Mouse (Mus musculus) T-helper 17 cell (primary cell): ENCODE measurements around the gene Vwa5b2.

ENCODE experiments used
- in situ Hi-C, 2 experiments: fragments of 300-600 bp; cut with MboI, MseI; formaldehyde crosslinking; loops; 1 replicate in 1 of 2; 2 replicates in 1 of 2; pipeline ENCODE4 v1.15.1; 2025; ENCODE audit warnings: high pct_unique_total_duplicates in 2 of 2

Gene Vwa5b2

DNA sequence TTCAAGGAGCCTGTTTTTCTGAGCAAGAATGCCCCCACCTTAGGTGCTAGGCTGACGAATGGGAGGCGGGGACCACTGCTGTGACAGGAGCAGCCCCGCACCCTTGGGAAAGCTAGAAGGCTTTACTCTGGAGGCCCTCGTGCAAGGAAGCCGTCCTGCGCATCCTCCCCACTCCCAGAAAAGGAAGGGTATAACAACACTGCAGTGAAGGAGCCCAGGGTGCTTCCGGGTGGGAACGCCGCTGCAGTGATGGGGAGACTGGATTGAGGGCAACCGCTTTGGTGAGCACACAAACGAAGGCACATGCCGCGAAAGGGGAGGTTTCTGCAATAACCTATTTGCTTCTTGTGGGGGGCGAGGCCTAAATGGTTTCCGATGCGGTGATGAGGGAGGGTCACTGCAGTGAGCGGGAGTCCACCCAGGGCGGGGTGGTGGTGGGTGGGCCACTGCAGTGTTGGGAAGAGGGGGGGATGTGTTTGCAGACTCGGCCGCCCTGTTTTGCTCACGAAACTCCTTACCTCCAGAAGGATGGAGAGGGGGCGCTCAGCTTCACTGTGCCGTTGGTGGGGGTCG, at the start of gene Vwa5b2:
TSS of gene Vwa5b2 (plus strand) at position 106 of the 573 bp plus-strand sequence.
- in situ Hi-C loops: no loop called here

DNA sequence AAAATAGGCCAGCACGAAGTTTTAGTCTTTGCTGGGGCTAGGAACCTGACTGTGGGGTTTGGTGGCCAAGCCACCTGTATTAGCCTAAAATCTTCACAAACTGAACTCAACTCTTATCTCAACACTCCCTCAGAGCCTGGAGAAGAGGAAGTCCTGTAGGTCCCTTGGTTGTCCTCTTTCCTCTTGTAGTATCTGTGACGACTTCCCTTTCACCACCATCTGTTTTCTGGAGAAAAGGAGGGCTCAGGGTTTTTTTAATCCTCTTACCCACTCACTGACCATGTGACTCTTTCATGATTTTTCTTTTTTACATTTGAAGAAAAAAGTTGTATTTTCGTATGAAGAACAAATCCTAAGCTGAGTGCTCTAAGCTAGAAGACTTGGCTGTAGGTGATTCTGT, 49.6 kb upstream of the Vwa5b2 start:
- in situ Hi-C loops: loop anchor here (10.0 kb wide), 2 partner anchors 135 to 575 kb away; no protein-coding TSS in a partner anchor

DNA sequence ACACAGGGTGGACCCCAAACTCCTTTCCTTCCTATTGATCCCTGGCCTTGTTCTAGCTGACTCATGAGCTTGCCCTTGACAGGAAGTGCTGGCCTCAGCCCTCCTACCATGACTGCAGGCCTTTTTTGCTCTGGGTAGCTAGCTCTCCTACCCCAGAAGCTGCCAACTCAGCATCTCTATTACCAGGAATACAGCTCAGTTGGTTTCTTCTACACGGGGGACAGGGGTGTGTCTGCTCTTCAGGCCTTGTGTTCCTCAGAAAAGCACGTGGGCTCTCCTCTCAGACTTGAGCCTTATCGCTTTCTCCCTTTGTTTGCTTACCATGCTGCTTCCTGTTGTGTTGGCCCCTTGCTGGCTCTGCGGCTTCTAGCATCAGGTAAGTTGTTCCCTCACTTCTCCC, 48.8 kb upstream of the Vwa5b2 start:
- in situ Hi-C loops: loop anchor here (10.0 kb wide), 2 partner anchors 134 to 576 kb away; no protein-coding TSS in a partner anchor

DNA sequence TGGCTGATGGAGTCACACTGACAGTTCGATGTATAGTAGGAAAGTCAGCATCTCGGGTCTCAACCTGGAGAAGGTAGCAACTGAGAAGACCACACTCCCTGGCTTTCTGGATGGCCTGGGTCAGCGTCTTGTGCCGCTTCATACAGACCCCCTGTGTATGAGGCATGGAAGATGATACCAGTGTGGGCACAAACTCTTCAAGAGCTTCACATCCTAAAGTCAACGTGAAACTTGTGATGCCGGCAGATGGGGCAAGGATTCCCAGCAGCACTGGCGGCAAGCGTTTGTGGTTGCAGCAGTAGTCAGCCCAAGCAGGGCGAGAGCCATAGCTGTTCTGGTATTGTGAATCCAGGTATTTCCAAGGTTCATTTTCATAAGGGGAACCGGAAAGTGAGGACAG, 43.6 kb upstream of the Vwa5b2 start:
- in situ Hi-C loops: loop anchor here (5.0 to 10.0 kb wide), 4 partner anchors 38 to 581 kb away; no protein-coding TSS in a partner anchor

DNA sequence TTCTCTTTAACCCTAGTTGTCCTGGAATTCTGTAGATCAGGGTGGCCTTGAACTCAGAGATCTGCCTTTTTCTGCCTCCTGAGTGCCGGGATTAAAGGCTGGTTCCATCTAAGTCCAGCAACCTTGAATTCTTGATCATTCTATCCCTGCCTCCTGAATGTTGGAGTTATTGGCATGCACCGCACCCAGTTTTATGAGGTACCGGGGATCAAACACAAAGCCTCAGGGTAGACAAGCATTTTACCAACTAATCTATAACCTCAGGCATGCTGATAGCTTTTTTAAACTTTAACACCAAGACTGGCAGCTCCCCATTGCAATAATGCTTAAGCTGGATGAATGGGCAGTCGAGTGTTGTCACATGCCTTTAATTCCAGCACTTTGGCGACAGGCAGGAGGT, 41.8 kb upstream of the Vwa5b2 start:
- in situ Hi-C loops: loop anchor here (5.0 to 10.0 kb wide), 4 partner anchors 40 to 583 kb away; no protein-coding TSS in a partner anchor

DNA sequence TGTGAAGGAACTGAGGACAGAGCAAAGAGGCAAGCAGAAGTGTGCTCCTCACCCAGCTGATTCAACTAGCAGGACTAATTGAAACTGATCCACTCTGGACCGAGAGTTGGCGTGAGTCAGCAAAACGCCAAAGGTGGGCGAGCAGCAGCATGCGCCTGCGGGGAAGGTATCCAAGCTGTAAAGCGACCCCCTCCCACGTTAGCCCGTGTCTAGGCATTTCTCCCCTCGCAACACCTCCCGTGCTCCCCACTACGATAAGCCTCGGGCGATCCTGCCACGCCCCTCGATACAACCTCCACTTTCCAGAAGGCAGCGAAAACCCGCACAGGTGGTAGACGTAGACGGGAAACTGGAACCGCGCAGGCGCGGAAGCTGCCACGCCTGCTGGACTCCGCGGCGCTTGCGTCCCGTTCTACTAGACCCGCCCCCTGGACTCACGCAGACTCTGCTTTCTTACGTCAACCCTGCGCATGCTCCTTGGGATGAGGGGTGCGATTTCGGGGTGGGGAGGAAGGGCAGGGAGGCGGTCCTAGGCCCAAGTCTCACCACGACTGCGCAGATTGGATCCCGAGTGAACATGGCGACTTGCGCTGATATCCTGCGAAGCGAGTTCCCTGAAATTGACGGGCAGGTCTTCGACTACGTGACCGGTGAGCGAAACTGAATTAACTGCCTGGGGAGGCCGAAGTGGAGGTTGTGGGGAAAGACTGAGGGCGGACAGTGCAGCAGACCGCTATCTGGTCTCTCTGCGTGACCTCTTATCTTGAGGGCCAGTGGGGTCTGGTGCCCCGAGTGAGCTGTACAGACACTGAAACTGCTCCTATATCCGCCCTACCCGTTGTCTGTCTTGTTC, 40.9 kb upstream of the Vwa5b2 start, which contains the start of gene Abcf3:
TSS of gene Abcf3 (plus strand) at position 482 of the 853 bp plus-strand sequence.
- in situ Hi-C loops: loop anchor here (5.0 to 10.0 kb wide), 4 partner anchors 41 to 584 kb away; no protein-coding TSS in a partner anchor

DNA sequence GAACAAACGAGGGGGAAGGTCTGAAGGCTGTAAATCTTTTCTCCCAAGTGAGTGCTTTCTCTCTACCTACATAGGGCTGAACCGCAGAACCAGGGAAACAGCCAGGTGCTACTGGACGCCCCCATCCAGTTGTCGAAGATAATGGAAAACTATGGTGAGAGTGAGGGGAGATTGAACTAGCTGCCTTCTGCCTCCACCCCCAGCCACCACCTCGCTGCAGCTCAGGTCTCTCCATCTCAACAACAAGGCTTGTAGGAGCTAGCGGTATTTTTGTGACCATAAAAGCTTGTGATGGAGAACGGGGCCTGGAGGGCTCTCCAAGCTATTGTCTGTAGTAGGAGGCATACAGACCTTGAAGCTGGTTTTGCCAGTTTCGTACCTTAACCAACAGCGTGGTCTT, 40.1 kb upstream of the Vwa5b2 start:
- in situ Hi-C loops: loop anchor here (5.0 to 10.0 kb wide), 4 partner anchors 42 to 584 kb away; no protein-coding TSS in a partner anchor

DNA sequence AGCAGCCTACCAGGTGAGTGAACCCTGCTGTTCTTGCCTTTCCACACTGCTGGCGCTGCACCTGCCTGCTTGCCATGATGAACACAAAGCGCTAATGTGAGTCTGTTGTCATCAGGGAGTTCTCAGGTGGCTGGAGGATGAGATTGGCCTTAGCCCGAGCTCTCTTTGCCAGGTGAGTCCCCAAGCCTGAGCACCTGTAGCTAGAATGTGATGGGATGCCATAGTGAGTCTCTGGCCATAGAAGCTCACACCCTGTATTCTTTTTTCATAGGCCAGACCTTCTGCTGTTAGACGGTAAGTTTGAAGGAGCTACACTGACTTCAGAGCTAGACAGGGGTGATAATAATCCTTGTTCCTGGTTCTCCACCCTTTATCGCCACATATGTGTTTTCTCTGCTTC, 37.6 kb upstream of the Vwa5b2 start:
- in situ Hi-C loops: no loop called here

DNA sequence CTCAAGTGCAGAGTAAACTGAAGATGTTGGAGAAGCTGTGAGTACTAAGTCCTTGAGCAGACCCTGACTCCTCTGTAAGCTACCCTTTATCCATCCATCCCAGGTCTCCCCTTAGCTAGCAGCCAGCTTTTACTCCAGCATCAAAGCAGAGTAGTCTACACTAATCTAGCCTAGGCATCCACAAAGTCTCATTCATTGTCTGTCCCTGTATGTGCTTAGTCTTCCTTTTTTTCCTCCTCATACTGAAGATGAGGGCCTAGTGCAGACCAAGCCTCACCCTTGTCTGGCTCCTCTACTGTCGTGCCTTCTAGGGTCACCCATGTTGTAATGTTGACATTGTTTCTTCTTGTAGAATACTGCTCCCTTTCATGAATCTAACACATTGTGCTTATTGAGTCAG, 36.7 kb upstream of the Vwa5b2 start:
- in situ Hi-C loops: no loop called here

DNA sequence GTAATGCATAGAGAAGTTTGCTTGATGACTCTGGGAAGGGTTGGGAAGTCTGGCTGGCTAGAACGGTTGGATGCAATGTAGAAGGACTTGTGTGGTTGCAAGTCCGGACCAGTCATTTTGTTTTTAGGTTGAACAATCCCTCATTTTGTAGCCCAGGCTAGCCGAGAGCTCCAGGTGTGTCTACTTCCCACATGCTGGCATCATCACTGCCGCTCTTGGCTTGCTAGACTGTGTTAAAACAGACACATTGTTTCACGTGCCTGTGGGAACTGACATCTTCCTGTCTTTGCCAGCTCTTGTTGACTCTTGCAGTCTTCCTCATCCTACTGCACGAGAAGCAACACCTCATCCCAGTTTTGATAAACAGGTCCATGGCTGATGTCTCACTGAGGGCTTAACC, 34.3 kb upstream of the Vwa5b2 start:
- in situ Hi-C loops: no loop called here

DNA sequence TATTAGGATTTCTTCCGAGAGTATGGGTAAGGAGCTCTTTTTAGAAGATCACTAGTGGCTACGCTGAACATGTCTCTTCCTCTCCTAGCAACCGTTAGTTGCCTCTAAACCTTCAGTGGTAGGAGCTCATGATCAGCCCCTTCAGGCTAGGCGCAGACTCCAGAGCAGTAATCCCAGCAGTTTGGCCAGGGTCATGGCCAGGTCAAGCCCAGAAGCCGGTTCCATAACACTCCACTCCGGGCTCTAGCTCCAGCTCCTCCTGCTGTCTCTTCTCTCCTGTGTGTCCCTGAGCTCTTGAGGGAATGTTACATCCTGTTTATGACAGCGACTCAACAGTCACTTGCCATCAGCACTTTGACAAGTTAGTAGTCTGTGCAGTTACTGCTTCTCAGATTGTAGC, 31.9 kb upstream of the Vwa5b2 start:
- in situ Hi-C loops: no loop called here

DNA sequence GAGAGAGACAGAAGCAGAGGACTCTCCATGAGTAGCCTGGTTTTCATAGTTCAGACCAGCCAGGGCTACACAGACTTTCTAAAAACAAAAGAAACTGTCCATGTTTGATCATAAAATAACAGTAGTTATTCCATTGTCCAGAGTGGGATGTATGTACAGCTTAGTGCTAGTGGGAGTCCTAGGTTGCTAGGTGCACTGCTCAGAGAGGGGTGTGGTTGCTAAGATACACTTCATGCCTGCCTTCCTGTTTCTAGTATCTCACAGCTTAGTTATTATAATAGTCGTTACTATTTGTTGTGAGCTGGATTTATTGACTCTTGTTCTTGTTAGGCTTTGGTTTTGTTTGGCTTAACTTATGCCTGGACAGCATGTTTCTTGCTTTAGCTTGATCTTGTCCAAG, 24.2 kb upstream of the Vwa5b2 start:
- in situ Hi-C loops: loop anchor here in 1 of 2 experiments (10.0 kb wide), 1 partner anchor 500 kb away; no protein-coding TSS in a partner anchor

DNA sequence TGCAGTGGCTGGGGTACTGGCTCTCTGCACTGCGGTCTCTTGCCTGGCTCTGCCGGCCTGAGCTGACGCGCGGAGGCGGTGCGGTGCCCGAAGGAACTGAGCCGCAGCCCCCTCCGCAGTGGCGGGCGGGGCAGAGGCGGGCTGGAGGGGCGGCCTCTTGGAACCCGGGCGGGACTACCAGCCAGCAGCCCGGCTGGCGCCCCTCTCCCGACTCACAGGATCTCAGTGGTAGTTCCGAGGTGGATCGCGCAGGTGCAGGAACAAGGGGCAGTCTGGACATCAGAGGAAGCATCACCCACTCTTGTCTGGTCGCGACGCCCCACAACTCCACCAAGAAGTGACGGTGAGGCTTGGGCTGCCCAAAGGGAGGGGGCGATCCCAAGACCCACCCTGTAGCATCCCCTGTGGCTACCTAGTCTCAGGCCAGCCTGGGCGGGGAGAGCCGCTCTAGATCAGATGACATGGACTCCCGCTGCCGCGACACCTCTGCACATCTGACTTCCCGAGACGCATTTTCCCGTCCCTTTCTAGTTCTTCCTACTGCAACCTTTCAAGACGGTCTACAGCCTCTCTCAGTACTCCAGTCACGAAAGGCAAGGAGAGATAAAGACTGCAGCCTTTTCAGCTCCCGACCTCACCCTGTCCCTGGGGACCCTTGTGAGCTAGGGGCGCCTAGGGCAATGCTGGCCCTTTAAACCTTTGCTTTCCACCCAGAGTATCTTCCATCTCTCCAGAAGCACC, 838 bp downstream of the Vwa5b2 start:
- in situ Hi-C loops: no loop called here

DNA sequence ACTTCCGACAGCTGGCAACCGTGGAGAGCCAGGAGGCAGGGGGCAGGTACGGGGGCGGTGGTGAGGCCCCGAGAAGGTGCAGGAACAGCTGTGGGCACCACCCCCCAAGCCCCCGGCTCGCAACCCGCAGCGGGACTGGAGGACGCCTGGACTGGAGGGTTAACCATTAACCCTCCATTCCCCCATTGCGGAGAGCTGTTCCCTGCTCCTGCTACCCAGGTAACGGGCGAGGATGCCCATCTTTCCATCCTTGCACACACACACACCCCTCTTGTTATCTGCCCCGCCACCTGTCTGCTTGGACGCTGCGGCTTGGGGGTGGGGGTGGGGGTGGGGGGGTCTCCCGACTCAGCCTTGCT, 1.4 kb downstream of the Vwa5b2 start:
- in situ Hi-C loops: no loop called here

DNA sequence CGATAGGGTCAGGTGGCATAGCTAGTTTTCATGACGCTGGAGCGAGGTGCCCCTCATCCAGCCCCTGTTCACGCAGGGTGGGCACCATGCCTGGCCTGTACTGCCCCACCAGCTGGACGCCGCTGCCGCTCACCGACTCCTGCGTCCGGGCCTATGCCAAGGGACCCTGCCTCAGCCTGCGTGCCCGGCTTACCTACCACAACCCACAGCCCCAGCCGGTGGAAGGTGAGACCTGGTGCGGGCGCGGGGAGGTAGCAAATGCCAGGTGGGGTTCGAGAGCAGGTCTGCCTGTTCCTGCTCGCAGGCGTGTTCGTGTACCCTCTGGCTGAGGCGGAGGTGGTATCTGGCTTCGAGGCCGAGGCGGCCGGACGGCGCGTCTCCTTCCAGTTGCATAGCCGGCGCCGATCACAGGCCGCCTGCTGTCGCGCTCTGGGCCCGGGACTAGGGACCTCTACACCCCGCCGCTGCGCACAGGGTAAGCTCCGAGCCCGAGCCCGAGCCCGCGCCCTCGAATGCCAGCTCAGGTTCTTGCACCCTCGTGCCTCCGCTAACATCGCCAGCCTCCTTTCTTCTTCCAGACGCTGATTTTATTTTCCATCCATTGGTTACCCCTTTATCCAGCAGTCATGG, 1.9 kb downstream of the Vwa5b2 start:
- in situ Hi-C loops: no loop called here

DNA sequence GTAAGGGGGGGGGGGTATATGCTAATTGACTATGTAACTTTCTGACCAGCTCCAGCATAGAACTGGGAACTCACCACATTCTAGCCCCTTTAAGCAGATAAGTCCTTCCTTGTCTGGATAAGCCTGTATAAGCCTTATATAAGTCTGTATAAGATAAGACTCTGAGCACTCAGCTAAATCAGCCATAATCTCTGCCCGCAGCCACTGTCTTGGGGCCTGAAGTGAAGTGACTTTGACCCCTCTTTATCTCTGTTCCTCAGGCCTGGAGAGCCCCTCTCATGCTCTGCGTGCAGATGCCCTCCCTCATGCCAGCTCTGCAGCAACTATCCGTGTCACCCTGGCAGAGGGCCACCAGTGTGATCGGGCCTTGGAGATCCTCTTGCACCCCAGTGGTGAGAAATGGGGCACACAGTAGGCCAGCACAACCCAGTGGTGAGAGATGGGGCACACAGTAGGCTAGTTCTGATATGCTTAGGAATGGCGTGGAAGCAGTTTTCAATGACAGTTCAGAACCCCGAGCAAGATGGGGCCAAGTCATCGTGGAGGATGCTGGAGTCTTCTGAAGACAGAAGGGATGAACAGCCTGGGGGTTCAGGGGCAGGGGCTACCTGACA, 5.9 kb downstream of the Vwa5b2 start:
- in situ Hi-C loops: no loop called here

DNA sequence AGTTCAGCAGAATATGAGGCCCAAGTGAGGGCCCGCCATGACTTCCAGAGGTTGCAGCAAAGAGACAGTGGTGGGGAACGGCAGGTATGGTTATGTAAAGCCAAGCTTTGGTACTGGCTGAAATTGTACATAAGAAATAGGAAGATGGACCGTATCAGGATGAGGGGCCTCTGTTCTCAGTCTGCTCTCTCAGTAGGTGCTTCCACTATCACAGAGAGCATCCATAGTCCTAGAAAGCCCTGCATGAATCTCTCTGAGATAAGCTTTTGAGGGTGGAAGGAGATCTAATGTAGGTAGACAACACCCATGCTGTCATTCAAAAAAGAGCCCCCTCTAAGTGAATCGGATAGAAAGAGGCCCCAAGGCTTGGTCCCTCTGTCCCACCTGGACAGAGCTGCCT, 6.5 kb downstream of the Vwa5b2 start:
- in situ Hi-C loops: no loop called here

DNA sequence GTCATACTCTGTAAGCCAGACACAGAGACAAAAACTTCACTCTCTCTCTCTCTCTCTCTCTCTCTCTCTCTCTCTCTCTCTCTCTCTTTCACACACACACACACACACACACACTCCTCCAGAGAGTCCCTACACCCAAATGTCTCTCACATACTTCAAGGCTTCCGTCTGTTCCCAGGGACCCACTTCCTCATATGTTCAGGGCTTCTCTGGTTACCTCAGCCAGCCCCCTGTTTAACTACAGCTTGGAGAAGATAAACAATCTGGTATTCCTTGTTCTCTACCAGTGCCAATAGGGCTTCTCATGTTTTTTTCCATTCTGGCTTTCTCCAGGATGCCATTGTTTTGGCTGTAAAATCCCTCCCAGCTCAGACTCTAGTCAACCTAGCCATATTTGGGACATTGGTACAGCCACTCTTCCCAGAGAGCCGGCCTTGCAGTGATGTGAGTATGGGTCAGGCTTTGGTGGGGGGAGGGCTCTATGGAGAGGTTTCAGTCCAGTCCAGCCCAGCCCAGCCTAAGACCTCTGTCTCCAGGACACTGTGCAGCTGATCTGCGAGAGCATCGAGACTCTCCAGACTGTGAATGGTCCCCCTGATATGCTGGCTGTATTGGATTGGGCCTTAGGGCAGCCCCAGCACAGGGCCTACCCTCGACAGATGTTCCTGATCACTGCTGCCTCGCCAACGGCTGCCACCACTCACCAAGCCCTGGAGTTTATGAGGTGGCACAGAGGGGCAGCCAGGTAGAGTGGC, 7.6 kb downstream of the Vwa5b2 start:
- in situ Hi-C loops: no loop called here

DNA sequence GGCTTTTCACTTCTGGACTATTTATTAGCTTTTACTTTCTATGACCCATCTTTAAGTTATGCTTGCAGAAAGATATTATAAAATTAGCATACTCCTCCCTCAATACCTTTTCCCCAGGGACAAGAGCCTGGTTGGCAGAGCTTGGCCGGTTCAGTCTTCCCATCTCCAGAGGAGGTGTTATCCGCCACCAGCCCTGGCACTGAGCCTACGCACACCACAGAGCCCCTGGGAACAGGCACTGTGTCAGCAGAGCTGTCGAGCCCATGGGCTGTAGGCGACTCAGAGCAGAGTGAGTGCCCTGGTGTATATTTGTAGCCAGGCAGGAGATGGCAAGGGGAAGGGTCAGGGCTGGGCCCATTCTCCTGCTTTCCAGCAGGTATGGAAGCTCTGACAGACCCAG, 11.2 kb downstream of the Vwa5b2 start:
- in situ Hi-C loops: loop anchor here (5.0 kb wide), 2 partner anchors 38 to 93 kb away; no protein-coding TSS in a partner anchor

DNA sequence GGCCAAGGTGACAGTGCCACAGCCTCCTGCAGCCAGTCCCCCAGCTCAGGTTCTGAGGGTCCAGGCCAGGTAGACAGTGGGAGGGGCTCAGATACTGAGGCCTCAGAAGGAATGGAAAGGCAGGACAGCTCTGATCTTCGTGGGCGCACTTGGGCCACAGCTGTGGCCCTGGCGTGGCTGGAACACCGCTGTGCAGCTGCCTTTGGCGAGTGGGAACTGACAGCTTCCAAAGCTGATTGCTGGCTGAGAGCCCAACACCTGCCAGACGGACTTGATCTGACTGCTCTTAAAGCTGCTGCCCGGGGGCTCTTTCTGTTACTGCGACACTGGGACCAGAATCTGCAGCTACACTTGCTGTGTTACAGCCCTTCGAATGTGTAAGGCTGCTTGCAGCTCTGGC, 15.4 kb downstream of the Vwa5b2 start:
- in situ Hi-C loops: loop anchor here (5.0 kb wide), 3 partner anchors 42 to 97 kb away; partner anchors contain the start of gene Abcf3 (in 1 of the 2)
